Mouse (Mus musculus) liver, embryonic 14.5 days (tissue): Measurements from ENCODE around the gene Adssl1.

Experiments
- CTCF ChIP-seq: IDR thresholded peaks from 2 replicates; pipeline ENCODE4 v1.5.1; 2016; ENCODE audit warnings: antibody characterized with exemption, low read depth, control low read depth
- EP300 ChIP-seq: IDR thresholded peaks from 2 replicates; pipeline ENCODE4 v1.6.1; 2016; ENCODE audit warnings: antibody characterized with exemption, low read depth

- TF ChIP-seq CTCF (peak; percentile 34; the same call in 1 of the 2 replicates), EP300 (no peak)
Measured at GRCm38 (mm10) chr12:112571064-112571463, 48.8 kb upstream of the Adssl1 start.
